Mouse (Mus musculus) c-Kit-negative CD71-positive TER-119-positive erythroid progenitor cells, embryonic 14.5 days (primary cell): ENCODE measurements around the gene Yrdc.

Source experiments
- DNase-seq: peaks from one replicate; pipeline ENCODE4 v3.0.0-alpha.2; 2013; ENCODE audit warnings: low read depth, low spot score

The Yrdc gene

GRCm38 (mm10) chr4:124850933-124851658 is 617 bp downstream of the Yrdc start, which contains the start of gene 1110065P20Rik:
1110065P20Rik (minus strand) TSS chr4:124851196.
- DNase-seq, result peak; percentile 31

GRCm38 (mm10) chr4:124856294-124856693 is 5.8 kb downstream of the Yrdc start:
- no peak for DNase-seq

DNA sequence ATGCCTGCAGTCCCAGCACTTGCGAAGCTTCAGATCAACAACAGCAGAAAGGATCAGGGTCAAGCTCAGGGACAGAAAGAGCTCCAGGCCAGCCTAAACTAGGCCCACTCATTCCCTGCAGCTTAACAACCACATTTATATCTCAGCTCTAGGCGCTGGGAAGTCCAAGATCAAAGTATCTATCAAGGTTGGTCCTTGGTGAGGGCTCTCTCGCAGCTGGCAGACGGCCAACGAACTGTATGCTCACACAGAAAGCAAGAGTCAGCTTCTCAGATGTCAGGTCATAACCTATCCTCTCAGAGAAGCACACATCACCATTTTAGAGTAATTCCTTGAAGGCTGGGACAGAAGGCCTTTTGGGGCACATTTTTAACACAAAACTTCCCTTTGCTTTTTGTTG is 7.9 kb downstream of the Yrdc start:
- DNase-seq, result no peak

DNA sequence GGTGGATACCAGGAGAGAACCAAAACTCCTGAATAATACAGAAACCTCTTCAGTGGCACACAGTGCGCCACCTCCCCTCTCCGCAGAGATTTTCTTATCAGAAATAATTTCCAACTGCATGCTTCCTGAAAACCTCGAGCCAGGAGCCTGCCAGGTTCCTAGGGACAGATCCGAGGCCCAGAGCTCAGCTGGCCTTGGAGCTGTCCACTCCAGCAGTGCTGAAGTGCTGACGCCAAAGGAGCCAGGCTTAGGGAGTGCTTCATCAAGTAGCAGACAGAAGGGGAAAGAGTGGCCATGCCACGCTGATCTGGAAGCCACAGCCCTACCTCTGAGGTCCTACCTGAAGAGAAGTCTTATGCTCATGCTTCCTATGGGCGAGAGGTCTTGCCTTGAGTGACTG is 10.0 kb downstream of the Yrdc start:
- no peak for DNase-seq

DNA sequence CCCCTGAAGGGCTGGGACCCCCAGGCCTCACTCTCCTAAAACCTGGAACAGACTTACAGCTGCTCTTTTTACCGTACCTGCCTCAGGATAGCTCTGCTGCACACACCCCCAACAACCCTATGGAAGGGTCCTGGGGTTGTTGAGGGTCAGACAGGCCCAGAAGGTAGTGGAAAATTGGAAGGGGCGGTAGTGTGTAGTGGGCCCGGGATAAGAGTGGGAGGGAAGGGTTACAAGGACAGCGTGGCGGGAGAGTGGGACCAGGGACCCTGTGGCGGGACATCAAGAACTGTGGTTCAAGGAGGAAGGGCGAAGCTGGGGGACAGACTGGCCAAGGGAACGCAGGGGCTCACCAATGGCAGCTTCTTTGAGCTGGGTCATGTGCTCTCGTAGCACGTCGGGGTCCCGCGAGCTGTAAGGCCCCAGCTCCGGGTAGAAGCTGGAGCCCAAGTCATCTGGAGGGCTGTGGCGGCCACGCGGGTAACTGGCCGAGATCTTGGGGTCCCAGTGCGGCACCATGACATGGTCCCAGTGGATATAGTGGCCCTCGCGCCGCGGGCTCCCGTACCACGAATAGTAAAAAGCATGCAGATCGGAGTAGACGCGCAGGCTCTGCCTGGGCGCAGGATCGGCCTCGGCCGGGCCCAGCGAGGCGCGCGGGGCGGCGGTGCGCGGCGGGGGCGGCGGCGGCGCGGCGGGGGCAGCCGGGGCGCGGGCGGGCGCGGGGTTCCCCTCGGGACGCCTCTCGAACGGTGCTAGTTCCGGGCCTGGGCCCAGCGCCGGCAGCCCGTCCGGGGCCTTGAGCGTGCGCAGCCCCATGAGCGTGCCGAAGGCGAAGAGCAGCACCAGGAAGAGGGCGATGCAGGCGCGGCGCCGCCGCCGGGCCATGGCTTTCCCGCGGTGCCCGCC is 11.1 kb downstream of the Yrdc start, which contains the start of gene Maneal:
Gene Maneal, minus strand, starts transcription at position 889 of the 906 bp plus-strand sequence.
- DNase-seq, result no peak

DNA sequence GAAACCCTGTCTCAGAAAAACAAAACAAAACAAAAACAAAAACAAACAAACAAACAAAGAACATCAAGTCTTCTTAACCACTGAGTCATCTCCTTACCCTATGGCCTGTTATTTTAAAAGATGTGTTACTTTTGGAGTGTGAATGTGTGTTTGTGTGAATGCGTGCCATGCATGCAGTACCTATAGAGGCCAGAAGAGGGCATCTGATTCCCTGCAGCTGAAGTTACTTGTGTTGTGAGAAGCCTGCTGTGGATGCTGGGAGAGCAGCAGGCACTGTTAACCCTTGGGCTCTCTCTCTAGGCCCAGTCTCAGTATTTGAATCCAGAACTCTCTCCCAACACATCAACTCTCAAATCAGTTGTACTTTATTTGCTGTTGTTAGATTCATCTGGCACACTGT is 22.2 kb downstream of the Yrdc start:
- DNase-seq, result no peak

DNA sequence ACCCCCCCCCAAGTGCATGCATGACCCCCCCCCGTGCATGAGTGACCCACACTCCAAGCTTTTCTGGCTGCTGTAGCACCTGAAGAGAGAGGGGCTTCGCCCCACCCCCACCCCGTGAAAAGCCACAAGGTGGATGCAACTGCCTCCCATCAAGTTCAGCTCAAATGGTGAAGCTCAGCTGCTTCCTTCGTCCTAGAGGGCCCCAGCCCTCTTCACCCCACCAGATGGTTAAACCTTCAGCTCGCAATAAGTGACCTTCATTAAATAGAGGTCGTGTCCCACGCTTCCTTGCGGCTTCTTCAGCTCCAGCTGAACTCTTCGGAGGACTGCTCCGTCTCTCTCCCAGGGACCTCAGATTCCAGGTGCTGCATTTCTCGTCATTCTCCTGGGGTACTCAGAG is 30.1 kb downstream of the Yrdc start, which contains the start of gene Epha10:
Gene Epha10, plus strand, starts transcription at position 301 of the 400 bp plus-strand sequence.
- DNase-seq, result no peak

DNA sequence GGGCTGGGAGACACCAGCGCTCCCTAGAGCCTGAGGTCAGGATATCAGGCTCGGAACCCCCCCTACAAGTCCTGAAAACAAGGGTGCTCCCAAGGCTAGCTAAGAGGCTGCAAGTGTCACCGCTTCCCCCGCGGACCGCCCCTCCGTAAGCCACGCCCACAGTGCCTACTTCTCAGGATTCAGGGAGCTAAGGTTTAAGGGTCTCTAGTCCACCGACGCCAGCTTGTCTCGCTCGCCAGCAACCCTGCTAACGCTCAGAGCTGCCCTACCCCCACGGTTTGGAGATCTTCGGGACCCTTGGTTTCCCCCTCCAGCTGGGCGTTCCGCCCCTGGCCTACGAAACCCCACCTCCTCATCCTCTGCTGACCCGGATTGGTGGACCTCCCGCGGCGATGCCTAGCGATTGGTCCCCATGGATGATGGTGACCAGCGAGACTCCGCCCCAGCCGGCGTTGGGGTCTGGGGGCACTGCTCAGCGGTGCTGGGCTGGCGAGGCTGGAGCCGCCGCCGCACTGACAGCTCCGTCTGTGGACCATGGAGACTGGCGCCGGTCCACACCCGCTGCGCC is 30.9 kb downstream of the Yrdc start:
- DNase-seq, result no peak

DNA sequence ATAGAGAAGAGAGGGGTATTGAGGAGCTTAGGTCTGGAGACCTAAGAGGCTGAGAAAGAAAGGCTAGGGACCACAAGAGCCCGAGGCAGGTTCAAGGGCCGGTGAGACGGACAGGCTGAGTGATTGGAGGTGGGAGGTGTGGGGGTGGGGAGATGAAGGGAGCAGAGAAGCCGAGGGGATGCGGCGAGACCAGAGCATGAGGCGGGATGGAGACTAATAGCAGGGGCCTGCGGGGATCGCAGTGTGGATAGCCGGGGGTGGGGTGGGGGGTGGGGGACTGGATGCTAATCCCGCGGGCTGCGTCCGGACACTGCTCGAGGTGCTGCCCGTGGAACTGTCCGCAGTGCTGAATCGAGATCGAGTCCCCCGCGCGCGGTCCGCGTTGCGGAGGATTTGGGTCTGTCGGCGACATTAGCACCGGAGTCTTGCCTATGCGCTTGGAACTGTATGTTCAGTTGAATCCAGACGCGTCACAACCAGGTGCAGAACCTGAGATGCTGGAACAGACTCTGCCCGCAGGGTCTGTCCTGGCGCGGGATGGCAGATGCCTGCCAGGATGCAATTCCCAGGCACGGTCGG is 31.8 kb downstream of the Yrdc start:
- DNase-seq, result no peak

DNA sequence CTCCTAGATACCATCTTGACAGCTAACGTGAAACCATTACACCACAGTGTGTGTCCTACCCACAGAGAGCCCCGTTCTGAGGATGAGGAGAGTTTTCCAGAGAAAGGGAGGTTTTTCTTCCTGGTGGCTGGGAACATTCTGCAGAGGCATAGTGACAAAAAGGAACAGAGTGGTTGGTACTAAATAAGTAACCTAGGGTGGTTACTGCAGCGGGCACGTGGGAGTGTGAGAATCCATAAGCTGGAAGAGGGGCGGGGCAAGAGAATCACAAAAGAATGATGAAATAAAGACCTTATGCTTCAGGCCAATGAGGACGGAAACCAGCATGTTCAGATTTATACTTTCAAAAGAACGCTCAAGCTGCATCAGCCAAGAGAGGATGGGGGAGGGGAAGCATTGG is 38.2 kb downstream of the Yrdc start:
- no peak for DNase-seq

DNA sequence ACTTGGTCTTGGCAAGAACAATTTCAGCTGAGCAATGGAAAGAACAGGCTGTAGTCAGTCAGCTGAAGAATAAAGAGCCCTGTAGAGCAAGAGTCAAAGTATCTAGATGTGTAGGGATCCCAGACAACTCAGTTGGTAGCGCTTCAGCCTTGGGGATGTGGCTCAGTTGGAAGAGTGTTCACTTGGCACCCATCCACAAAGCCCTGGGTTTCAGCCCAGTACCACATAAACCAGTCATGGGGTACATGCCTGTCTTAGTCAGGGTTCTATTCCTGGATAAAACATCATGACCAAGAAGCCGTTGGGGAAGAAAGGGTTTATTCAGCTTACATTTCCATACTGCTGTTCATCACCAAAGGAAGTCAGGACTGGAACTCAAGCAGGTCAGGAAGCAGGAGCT is 39.5 kb downstream of the Yrdc start:
- no peak for DNase-seq

DNA sequence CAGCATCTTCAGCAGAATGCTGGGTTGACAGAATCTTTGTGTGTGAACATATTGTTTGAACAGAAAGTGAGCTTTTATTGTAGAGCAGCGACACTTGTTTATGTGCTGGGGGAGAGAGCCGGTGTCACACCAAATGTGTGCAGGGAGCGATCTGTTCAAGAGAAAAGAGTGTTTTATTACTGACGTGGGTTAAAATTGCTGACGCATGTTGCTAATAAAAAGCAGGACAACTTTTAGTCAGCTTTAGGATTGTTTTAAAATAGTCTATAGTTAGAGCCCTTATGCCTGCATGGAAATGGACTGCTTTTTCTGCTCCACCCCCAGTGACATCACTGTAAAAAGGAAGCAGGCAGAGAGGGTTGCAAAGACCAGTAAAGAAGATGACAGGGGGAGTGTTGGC is 40.4 kb downstream of the Yrdc start:
- no peak for DNase-seq

DNA sequence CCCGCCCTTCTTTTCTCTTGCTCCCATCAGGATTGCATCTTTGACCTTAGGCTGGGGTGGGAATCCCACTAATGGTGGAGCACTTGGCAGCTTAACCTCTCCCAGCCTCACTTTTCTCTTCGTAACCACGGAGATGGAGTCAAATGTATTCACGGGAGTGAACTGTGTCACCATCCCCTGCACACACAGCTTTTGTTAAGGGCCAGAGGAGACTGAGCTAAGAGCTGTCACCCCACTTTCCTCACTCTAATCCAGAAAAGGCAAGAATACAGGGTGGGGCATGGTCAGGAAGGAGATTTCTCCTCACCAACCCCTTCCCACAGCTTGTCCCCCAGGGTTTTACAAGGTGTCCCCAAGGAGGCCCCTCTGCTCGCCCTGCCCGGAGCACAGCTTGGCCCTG is 43.3 kb downstream of the Yrdc start:
- DNase-seq, result no peak

DNA sequence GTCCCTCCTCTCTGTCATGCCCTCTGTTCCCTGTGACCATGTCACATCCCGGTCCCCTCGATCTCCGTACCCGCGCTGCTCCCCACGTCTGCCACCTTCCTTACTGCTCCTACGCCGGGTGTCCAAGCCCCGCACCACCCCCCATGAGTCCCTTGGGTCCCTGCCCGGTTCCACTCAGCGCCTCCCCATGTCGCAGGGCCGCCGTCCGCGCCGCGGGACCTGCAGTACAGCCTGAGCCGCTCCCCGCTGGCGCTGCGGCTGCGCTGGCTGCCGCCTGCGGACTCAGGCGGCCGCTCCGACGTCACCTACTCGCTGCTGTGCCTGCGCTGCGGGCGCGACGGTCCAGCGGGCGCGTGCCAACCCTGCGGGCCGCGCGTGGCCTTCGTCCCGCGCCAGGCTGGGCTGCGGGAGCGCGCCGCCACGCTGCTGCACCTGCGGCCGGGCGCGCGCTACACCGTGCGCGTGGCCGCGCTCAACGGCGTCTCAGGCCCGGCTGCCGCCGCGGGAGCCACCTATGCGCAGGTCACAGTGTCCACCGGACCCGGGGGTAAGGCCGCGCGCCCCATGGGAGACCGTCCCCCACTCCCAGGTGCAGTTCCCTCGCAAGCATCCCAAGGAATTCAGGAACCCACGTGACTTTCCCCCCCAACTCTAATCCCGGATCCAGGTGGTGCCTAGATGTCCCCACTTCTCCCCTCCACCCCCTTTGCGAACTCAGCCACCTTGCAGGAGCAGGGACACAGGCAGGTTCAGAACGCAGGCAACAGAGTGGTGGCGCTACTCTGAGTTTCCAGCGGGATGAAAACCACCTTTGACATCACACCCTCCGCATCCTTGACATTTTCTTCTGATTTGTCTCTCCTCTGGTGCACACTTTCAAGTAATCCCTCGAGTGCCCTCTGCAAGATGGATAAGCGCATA is 44.3 kb downstream of the Yrdc start:
- no peak for DNase-seq

GRCm38 (mm10) chr4:124898428-124898827 is 47.9 kb downstream of the Yrdc start:
- no peak for DNase-seq

DNA sequence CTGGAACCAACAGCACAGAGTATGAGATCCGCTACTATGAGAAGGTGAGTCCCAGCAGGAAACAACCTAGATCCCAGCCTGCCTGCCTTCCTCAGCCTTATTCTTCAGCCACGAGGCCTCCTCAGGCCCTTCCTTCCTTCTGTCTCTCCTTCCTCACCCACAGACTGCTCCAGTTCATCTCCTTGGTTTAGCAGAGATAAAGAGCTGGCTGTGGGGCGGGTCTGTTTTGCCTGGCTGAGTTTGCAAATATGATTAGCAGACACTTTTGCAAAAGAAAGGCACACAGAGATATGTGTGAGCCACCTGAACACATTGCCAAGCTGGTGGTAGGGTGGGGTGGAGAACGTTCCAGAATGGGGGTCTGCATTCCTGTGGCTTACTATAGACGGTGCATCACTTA is 49.4 kb downstream of the Yrdc start:
- no peak for DNase-seq
